Mouse (Mus musculus) neutrophil, adult 5-6 weeks (primary cell): Measurements from ENCODE around the gene Gm7792. TPM values are rescaled to one million over a fixed set of nuclear protein-coding genes. Genes with fewer than 3 reads are reported as not detected.
"Not testable (repeated sequence)": the region's sequence is repeated elsewhere in the genome, so short reads cannot be mapped to it uniquely, and the experiment has no call there.

Experiments
- ATAC-seq: fragments of 151-379, 151-347 bp; 2 replicates; pipeline ENCODE4 v1.8.0; 2017; ENCODE audit warnings: mild to moderate bottlenecking, moderate TSS enrichment; ENCODE audit not compliant: insufficient number of reproducible peaks, poor library complexity, low FRiP score, severe bottlenecking; ENCODE audit errors: extremely low read depth
- total RNA-seq: library from RNA; stranded (forward); fragments of 200-1000 nt; gene quantifications from 2 replicates; pipeline ENCODE4 v1.2.3, GENCODE M21; 2017

The Gm7792 gene
- not detected in 2 replicates for total RNA-seq

DNA sequence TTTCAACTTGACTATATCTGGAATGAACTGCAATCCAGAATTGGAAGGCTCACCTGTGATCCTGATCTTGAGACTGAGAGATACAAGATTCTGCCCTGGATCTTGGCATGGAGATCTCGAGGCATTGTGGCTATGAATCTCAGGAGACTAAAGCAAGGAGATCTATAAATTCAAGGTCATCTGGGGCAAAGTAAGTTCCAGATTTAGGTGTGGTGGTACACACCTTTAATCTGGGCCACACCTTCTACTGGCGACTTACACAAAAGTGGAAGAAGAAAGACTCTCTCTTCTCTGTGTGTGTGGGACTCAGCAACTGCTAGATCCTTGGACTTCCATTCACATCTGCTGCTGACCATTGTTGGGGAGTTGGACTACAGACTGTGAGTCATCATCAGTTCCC lies at the start of gene Gm7792:
TSS of gene Gm7792 (plus strand) at position 301 of the 400 bp plus-strand sequence.
- ATAC-seq: not testable (repeated sequence)

Other genes starting within 250 kb of the Gm7792 start
- gene C87414, start 172.2 kb upstream of the Gm7792 start, total RNA-seq: not detected in 2 replicates
- gene Gm16429, start 85.3 kb downstream of the Gm7792 start, total RNA-seq: not detected in 2 replicates
- gene BC061212, start 226.8 kb downstream of the Gm7792 start, total RNA-seq: not detected in 2 replicates
- gene Gm6351, start 232.6 kb downstream of the Gm7792 start, total RNA-seq: not detected in 2 replicates